Mouse (Mus musculus): ENCODE results near the gene Akr1b7. TPM values are rescaled to one million over a fixed set of nuclear protein-coding genes. Genes with fewer than 3 reads are reported as not detected.

The Akr1b7 gene
- polyA plus RNA-seq, 1 experiment, result 1.7 TPM

DNA sequence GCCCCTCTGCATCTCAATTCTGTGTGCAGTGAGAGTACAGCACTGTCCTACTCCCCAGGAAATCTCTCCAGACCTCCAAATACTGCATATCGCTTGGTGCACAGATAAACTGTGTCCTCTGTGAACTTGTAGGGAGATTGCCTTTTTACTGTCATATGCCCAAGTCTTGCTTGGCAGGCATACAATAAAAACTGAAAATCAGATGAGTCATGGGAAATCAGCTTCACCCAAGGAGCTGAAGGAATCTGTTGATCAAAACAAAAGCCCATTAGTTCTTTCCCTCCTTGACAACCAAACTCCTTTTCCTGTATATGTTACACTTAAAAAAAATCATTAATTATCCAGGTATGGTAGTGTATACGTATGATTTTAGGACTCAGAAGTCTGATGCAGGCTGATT is 31.7 kb downstream of the Akr1b7 start:
- TF ChIP-seq POLR2A (IDR thresholded peaks at IDR 0.05; ENCODE audit: borderline replicate concordance, insufficient read depth, low read length) (no peak), CTCF (IDR thresholded peaks at IDR 0.05; ENCODE audit: borderline replicate concordance, insufficient read depth, low read depth, low read length) (no peak)
- Histone ChIP-seq H3K27ac (ENCODE audit: insufficient read depth, low read length) (no peak overlapping the region), H3K4me3 (replicated peaks; ENCODE audit: insufficient read depth, low read depth, low read length) (no peak overlapping the region), H3K4me1 (ENCODE audit: control insufficient read depth, insufficient read depth, low read length) (no peaks in the 10 kb centered on the region), H3K27me3 (ENCODE audit: control insufficient read depth, insufficient read depth, low read length) (no peaks in the 10 kb centered on the region)
- DNase-seq, result peak in 1 of 2 experiments; percentile 8
- WGBS, result 53% methylated on average over 2 of the region's 2 CpGs

DNA sequence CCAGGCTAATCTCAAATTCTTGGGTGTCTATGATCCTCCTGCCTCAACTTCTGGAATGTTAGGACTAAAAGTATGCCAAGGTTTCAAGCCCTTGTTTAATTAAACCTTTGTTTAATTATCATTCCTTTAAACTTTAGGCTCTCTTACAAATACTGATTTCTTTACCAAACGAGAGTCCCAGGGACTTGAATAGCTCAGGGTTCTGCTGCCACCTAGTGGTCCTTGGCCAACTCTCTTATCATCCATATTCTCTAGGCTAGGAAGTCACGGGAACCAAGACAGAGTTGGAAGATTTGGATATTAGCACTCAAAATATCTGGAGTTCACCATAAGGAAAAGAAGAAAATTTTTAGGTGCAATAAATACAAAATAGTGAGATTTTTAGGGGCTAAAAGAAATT is 35.8 kb downstream of the Akr1b7 start:
- TF ChIP-seq CTCF (IDR thresholded peaks at IDR 0.05; ENCODE audit: borderline replicate concordance, insufficient read depth, low read depth, low read length) (peak; percentile 73; the same call in 1 of the 2 replicates), POLR2A (IDR thresholded peaks at IDR 0.05; ENCODE audit: borderline replicate concordance, insufficient read depth, low read length) (no peak)
- peak; percentile 46 to 55 for DNase-seq
- no peak overlapping the region for H3K4me3 ChIP-seq (replicated peaks; ENCODE audit: insufficient read depth, low read depth, low read length)
- no peaks in the 10 kb centered on the region for H3K27me3 ChIP-seq (ENCODE audit: control insufficient read depth, insufficient read depth, low read length)
- H3K27ac ChIP-seq (ENCODE audit: insufficient read depth, low read length), result no peak overlapping the region
- WGBS, result 12% methylated on average over 2 of the region's 2 CpGs
- no peaks in the 10 kb centered on the region for H3K4me1 ChIP-seq (ENCODE audit: control insufficient read depth, insufficient read depth, low read length)

DNA sequence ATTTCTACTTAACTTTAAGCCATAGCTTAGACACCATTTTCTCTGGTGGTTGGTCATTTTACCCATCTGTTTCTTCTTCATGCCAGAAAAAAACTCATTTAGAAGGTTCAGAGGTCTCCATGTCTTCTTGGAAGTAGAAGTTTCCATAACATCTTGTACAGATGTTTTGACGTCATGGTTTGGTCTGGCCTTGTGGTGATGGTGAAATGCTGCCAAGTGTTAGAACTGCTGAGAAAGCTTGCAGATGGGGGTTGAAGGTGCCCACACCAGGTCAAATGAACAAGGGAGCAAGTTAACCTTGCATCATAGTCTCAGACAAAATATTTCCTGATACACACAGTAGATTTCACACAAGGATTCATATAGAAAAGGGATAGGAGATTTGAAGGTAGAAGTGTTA is 36.6 kb downstream of the Akr1b7 start:
- 53% methylated on average over 1 of the region's 1 CpGs for WGBS
- H3K27ac ChIP-seq (ENCODE audit: insufficient read depth, low read length), result no peak overlapping the region
- DNase-seq, result no peak
- H3K4me3 ChIP-seq (replicated peaks; ENCODE audit: insufficient read depth, low read depth, low read length), result no peak overlapping the region
- no peaks in the 10 kb centered on the region for H3K4me1 ChIP-seq (ENCODE audit: control insufficient read depth, insufficient read depth, low read length)
- TF ChIP-seq CTCF (IDR thresholded peaks at IDR 0.05; ENCODE audit: borderline replicate concordance, insufficient read depth, low read depth, low read length), result no peak
- TF ChIP-seq POLR2A (IDR thresholded peaks at IDR 0.05; ENCODE audit: borderline replicate concordance, insufficient read depth, low read length), result no peak
- no peaks in the 10 kb centered on the region for H3K27me3 ChIP-seq (ENCODE audit: control insufficient read depth, insufficient read depth, low read length)

DNA sequence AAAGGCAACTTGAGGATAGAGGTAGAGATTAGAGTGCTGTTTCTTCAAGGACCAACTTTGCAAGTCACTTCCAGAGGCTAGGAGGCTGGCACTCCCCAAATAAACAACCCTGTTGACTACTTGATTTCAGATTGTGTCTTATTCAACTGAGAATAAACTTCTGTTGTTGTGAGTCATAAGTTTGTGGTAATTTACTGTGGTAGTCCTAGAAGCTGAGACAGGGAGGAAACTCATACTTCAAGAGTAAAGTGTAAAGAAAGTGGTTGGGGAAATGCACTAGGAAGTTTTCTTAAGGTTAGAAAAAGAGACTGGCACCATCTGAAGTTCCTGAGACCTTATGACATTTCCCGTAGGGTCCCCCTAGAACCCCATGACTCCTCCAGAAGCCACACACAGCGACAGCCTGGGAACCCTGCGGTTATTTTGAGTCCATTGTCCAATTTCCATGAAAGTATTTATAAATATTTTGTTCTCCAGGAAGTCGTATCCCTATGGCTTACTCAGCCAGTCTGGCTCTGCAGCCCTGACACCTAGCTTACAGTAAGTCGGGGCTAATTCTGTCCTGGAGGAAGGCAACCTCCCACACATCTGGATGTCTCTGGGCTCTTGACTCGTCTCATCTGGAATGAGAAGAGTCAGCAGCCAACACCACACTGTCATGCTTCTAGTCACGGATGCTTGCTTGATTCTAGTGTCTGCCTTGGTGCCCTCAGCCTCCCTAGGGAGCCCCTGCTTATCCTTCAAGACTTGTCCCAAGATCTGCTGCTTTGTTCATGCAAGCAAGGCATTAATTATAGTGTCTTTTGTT is 41.0 kb downstream of the Akr1b7 start:
- H3K4me1 ChIP-seq (ENCODE audit: control insufficient read depth, insufficient read depth, low read length), result no peaks in the 10 kb centered on the region
- no peak overlapping the region for H3K4me3 ChIP-seq (replicated peaks; ENCODE audit: insufficient read depth, low read depth, low read length)
- no peak for DNase-seq
- no peak overlapping the region for H3K27ac ChIP-seq (ENCODE audit: insufficient read depth, low read length)
- no peak for TF ChIP-seq POLR2A (IDR thresholded peaks at IDR 0.05; ENCODE audit: borderline replicate concordance, insufficient read depth, low read length)
- no peak for TF ChIP-seq CTCF (IDR thresholded peaks at IDR 0.05; ENCODE audit: borderline replicate concordance, insufficient read depth, low read depth, low read length)
- 57% methylated on average over 7 of the region's 7 CpGs for WGBS
- no peaks in the 10 kb centered on the region for H3K27me3 ChIP-seq (ENCODE audit: control insufficient read depth, insufficient read depth, low read length)

DNA sequence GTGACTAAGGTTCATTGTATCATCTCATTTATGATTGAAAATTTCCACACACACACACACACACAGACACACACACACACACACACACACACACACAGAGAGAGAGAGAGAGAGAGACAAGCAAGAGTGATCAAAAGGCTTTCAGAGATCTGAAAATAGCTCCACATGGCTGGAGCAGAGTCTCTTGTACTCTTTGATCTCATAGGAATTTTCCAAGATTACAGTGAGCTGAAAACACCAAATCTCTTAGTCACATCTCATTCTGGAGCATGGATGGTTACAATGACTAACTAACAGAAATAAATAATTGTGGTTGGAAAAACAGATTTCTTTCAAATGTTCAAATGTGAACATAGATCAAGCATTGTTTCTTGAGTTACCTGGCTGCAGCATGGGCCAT is 47.3 kb downstream of the Akr1b7 start:
- H3K4me3 ChIP-seq (replicated peaks; ENCODE audit: insufficient read depth, low read depth, low read length), result no peak overlapping the region
- no peaks in the 10 kb centered on the region for H3K27me3 ChIP-seq (ENCODE audit: control insufficient read depth, insufficient read depth, low read length)
- no peaks in the 10 kb centered on the region for H3K4me1 ChIP-seq (ENCODE audit: control insufficient read depth, insufficient read depth, low read length)
- no peak overlapping the region for H3K27ac ChIP-seq (ENCODE audit: insufficient read depth, low read length)
- no peak for DNase-seq
- TF ChIP-seq CTCF (IDR thresholded peaks at IDR 0.05; ENCODE audit: borderline replicate concordance, insufficient read depth, low read depth, low read length), result no peak
- no peak for TF ChIP-seq POLR2A (IDR thresholded peaks at IDR 0.05; ENCODE audit: borderline replicate concordance, insufficient read depth, low read length)

DNA sequence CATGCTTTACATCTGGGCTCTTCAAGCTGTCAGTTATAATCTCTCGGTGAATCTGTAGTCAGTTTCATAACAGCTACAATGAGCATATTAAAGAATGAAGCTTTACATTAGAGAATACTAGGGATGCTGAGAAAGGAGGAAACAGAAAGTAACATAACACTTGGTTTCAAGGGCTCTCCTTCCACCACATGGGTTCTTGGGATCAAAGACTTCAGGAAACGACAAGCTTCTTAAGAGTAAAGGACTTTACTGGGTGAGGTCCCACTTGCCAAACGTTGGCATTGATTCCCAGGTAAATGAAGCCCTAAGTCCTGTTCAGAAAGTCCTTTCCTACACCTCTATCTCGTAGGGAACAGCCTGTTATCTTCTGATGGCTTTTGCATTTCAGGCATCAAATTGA is 48.5 kb downstream of the Akr1b7 start:
- H3K4me3 ChIP-seq (replicated peaks; ENCODE audit: insufficient read depth, low read depth, low read length), result no peak overlapping the region
- TF ChIP-seq CTCF (IDR thresholded peaks at IDR 0.05; ENCODE audit: borderline replicate concordance, insufficient read depth, low read depth, low read length) (no peak), POLR2A (IDR thresholded peaks at IDR 0.05; ENCODE audit: borderline replicate concordance, insufficient read depth, low read length) (no peak)

DNA sequence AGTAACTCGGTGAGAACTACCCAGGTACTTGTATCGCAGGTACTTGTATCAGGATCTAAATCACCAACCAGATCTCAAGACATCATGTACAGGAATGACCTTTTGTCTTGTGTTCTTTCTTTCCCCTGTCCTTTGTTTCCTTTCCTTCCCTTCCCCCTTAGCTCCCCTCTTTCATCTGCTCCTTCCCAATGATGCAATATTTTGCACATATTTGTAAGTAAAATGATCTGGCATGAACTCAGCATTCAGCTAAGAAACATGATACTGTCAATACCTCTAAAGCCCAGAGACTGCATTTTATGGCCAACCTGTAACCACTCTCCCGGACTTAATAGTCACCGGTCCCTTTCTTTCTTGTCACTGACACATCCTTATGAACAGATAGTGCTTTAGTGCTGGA is 51.4 kb downstream of the Akr1b7 start:
- Histone ChIP-seq H3K27me3 (ENCODE audit: control insufficient read depth, insufficient read depth, low read length) (no peaks in the 10 kb centered on the region), H3K4me3 (replicated peaks; ENCODE audit: insufficient read depth, low read depth, low read length) (no peak overlapping the region), H3K27ac (ENCODE audit: insufficient read depth, low read length) (no peak overlapping the region), H3K4me1 (ENCODE audit: control insufficient read depth, insufficient read depth, low read length) (no peaks in the 10 kb centered on the region)
- TF ChIP-seq POLR2A (IDR thresholded peaks at IDR 0.05; ENCODE audit: borderline replicate concordance, insufficient read depth, low read length), result no peak
- no peak for DNase-seq
- WGBS, result 96% methylated on average over 4 of the region's 4 CpGs

More for the DNA sequence above, 48.5 kb downstream of the Akr1b7 start:
- no peaks in the 10 kb centered on the region for H3K4me1 ChIP-seq (ENCODE audit: control insufficient read depth, insufficient read depth, low read length)
- H3K27me3 ChIP-seq (ENCODE audit: control insufficient read depth, insufficient read depth, low read length), result no peaks in the 10 kb centered on the region
- DNase-seq, result no peak
- no peak overlapping the region for H3K27ac ChIP-seq (ENCODE audit: insufficient read depth, low read length)
- 61% methylated on average over 4 of the region's 4 CpGs for WGBS

DNA sequence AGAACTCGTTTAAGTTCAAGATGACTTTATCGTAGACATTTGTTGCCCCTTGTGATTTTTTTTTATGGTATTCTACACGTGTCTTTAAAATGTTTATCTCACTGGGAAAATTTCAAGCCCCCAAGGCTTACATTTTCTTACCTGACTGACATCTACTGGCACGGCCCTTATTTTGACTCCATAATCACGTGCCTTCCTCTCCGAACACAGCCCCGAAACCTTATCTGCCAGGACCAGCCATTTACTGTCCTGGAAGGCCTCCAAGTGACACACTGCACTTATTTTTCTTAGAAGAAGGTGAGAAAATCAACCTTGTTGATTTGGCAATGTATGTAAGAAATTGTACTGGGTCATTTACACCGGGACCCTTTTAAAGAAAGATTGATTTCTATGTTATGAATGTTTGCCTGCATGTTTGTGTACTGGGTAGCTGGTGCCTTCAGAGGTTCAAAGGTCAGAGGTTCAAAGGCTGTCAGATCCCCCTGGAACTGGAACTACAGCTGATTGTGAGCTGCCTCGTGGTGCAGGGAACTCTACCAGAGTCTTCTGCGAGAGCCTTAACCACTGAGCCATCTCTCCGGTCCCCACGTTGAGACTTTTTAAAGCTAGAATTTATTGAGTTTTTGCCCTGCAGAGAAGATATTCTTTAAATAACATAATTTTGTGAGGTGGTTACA is 59.4 kb downstream of the Akr1b7 start:
- WGBS, result 83% methylated on average over 12 of the region's 12 CpGs
- DNase-seq, result no peak
- no peak for TF ChIP-seq POLR2A (IDR thresholded peaks at IDR 0.05; ENCODE audit: borderline replicate concordance, insufficient read depth, low read length)
- TF ChIP-seq CTCF (IDR thresholded peaks at IDR 0.05; ENCODE audit: borderline replicate concordance, insufficient read depth, low read depth, low read length), result no peak
- no peak overlapping the region for H3K27ac ChIP-seq (ENCODE audit: insufficient read depth, low read length)
- H3K4me1 ChIP-seq (ENCODE audit: control insufficient read depth, insufficient read depth, low read length), result no peaks in the 10 kb centered on the region
- no peak overlapping the region for H3K4me3 ChIP-seq (replicated peaks; ENCODE audit: insufficient read depth, low read depth, low read length)
- no peaks in the 10 kb centered on the region for H3K27me3 ChIP-seq (ENCODE audit: control insufficient read depth, insufficient read depth, low read length)

Other genes with a start within 250 kb of the Akr1b7 start
- 45.8 and 46.4 TPM in 2 replicates for gene Slc35b4, start 235.2 kb upstream of the Akr1b7 start, polyA plus RNA-seq (2012; rRNA removed)
- gene Akr1b3, start 94.9 kb upstream of the Akr1b7 start, polyA plus RNA-seq (2012; rRNA removed), result 72.7 and 73.5 TPM in 2 replicates
- gene Akr1b8, start 58.2 kb upstream of the Akr1b7 start, polyA plus RNA-seq (2012; rRNA removed), result 1.6 TPM in 2 replicates
- gene Akr1b10, start 28.1 kb upstream of the Akr1b7 start, polyA plus RNA-seq (2012; rRNA removed), result 38.4 and 45.4 TPM in 2 replicates
- 101 and 117 TPM in 2 replicates for gene Bpgm, start 63.9 kb downstream of the Akr1b7 start, polyA plus RNA-seq (2012; rRNA removed)
- gene Cald1, start 186.2 kb downstream of the Akr1b7 start, polyA plus RNA-seq (2012; rRNA removed), result 30.7 and 33.9 TPM in 2 replicates

Measured in cerebellum, adult 2 months (tissue).